Mouse (Mus musculus) embryo, embryonic 9.5 days (tissue): ENCODE data around the gene Stra6l.

Experiments
- DNase-seq: peaks from one replicate; pipeline ENCODE4 v3.0.0-alpha.2; 2017; ENCODE audit errors: extremely low spot score

Gene Stra6l

DNA sequence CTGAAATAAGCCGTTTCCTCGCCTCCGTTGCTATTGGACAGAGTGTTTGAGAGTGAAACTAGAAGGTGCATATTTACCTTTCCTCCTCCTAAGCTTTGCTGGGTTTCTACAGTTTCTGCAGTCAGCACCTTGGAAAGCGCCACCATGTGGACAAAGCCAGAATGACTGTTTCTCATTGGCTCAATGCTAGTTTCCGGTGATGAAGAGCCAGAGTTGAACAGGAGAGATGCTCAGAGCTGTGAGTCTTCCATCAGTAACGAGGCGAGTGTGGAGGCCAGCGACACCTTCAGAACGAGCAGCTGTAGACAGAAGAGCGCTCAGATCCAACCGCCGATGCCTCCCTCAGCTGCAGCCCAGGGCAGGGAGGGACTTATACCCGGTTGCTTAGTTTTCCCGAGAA lies 4.1 kb upstream of the Stra6l start:
- DNase-seq = peak; percentile 46

DNA sequence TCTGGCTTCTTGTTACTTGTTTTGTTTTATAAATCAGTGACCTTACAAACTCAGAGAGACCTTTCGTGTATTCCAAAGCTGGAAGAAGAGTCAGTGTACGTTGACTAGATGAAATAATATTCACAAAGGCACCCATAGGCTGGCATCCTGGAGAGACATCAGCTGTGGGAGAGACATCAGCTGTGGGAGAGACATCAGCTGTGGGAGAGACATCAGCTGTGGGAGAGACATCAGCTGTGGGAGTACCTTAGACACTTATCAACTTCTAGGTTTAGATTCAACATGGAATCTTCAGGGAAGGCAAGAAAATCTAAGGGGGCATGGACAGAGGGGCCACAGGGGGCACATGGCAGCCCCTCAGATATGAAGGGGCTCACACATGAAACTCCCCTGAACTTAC lies 2.2 kb upstream of the Stra6l start:
- DNase-seq = no peak

DNA sequence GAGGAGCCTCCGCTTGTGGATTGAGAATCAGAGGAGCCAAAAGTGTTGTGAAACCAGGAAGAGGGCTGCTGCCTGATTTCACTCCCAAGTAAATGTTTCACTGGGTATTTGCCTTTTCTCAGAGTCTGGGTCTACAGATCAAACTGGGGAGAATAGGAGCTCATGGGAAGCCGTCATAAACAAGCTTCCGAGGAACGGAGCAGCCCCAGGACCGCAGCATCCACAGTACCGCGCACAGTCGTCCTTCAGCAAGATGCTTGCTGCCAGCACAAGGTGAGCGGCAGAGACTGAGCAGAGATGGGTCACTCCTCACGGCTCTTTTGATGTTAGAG lies 327 bp downstream of the Stra6l start:
- DNase-seq = no peak

DNA sequence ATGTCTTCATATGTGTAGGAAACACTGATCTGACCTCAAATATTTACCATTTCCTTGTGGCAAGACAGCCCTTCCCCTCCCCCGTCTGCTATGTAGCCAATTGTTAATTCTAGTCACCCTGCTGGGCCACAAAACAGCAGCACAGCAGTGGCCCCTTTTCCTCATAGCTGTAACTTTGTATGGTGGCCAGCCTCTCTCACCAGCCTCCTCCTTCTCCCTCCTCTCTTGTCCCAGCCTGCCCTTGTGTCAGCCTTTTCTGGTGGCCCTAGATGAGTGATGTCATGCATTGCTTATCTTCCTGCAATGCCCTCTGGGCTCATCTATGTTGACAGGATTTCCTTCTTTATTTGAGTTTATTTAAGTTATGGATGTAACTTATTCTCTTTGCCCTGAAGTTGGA lies 955 bp downstream of the Stra6l start:
- no peak for DNase-seq

DNA sequence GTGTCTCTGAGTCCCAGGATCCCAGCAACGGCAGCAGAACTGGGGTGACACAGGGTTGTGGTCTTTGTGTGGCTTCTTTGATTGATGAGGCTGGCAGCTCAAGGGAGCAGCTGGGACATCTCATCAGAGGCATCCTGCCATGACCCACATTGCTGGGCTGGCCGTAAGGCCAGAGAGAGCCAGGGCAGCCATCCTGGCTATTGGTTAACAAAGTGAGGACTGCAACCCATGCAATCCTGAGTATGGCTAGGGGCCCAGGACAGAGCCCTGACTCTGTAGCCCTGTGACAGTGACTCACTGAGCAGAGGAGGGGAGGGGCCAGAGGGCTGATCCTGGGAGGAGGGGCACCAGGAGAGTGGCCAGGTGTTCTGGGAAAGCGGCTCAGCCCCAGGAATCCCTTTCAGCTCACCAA lies 3.2 kb downstream of the Stra6l start:
- DNase-seq = peak; percentile 33

DNA sequence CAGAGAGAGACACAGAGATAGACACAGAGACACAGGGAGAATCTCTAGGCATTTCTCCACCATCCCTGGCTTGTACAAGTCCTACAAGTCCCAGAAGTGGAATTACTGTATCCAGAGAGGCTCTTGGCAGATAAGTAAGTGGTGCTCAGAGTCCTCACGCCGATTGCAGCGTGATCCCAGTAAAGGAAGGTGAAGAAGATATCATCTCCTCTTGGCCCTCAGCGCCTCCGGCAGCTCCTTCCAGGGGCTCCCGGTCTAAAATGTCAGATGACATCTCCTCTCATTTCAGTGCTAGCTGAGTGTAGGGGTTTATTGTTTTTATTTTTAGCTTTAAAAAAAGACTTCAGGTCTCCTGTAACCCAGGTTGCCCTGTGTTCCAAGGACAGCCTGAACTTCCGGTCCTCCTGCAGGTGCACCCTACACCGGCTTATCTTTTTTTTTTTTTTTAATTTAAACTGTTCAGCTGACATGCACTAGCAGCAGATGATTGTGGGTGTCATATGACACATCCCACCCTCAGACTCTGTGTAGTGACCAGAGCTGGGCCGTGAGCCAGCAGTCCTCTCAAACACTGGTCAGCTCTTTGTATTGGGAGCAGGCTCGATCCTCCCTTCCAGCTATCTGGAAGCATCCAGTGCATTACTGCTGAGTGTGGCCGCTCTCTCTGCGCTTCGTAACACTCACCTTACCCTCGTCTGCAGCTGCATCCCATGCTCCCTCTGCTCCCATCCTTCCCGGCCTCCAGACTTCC lies 5.2 kb downstream of the Stra6l start:
- no peak for DNase-seq

DNA sequence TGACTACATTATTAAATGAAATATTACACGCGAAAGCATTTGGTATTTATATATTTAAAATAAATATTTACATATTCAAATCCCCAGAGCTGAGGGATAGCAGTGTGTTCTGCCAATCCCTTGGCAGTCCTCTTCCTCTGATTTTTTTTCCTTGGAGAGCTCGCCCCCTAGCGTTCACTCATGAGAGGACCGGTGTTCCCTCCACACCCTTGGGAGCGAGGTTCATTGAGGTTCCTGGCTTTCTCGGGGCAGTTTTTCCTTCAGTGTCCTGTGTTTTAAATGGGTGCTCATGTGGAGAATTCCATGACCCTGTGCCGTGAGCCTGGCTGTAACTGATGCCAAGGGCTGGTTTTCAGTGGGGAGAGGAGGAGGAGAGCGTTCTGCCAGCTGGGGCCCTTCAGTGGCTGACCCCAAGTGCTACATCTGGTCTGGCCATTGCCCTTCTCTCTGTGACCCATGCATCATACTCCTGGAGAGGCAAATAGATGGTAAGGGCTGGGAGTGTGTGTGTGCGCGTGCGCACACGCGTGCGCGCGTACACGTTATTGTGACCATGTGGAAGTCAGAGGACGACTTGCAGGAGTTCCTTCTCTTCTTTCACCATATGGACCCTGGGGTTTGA lies 7.5 kb downstream of the Stra6l start:
- DNase-seq = peak; percentile 75

DNA sequence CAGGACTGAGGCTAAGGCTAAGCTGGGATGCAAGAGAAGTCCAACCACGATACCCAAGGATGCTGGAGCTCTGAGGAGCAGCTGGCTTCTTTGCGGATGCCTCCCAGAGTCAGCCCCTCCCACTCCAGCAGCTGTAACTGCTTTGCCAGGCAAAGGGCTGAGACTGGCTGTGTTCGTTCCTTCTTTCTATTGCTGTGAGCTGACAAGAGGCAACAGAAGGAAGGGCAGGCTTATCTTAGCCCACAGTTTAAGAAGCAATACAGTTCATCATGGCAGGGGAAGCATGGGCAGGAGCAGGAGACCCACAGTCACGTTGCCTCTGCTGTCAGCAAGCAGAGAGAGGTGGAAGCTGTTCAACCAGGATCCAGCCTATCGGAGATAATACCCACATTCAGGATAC lies 12.7 kb downstream of the Stra6l start:
- DNase-seq = no peak

DNA sequence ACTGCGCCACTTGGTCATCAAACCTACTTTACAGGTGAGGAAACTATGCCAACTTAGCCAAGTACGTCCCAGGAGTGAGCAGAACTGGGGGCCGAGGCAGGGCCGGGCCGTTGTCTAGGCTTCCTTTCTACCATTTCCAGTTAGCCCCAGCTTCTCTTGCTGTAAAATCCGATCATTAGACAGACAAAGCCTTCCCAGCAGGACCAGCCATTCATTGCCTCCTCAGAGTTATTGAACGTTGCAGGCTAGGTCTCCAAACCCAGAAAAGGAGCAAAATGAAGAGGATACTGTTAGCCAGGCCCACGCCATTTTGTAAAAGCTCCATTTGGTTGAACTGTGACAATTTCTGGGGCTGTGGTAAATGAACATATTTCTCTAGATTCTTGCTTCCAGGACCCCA lies 19.0 kb downstream of the Stra6l start:
- no peak for DNase-seq

DNA sequence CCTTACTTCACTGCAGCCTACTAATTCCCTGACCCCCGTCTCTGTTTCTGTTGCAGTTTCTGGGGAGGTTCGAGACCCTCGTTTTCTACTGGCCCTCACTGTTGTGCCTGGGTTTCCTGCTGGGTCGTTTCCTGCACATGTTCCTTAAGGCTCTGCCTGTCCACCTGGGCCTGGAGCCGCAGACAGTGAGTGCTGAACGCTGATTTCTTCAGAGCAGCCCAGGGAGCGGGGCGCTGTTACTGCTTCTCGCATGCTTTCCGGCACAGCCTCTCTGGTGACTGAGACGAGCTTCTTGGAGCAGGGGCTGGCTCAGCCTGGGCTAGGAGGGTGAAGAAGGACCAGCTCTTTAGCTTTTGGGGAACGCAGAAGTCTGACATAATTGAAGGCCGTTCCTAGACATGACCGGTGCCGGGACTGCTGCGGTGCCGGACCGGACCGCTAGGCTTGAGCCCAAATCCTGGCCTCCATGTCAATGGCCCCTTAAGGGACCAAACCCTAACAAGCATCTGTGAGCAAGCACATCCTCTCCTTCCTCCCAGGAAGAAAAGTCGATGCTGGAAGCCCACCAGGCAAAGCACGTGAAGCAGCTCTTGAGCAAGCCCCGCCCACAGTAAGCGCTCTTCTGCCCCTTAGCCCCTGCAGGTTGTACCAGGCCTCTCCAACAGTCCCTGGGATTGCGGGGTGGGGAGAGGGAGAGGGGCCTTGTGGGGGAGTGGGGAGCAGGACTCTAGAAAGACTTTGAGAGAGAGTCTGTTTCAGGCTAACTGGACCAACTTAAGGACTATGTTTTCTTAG lies 20.8 kb downstream of the Stra6l start:
- DNase-seq = peak; percentile 28

DNA sequence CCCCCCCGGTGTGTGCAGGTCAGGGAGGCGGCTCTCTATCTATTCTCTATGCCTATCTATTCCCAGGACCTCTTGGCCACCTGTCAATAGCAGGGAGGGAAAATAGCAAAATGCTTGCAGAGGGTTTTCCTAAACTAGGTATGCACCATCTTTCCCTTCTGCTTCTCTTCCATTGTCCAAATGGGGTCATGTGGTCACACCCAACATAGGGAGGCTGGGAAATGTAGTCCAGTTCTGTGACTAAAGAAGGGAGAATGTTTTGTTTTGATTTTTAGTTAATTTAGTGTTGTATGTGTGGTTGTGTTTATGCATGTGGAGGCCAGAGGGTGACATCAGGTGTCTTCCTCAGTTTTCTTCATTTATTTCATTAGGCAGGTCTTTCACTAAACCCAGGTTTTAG lies 23.7 kb downstream of the Stra6l start:
- no peak for DNase-seq

DNA sequence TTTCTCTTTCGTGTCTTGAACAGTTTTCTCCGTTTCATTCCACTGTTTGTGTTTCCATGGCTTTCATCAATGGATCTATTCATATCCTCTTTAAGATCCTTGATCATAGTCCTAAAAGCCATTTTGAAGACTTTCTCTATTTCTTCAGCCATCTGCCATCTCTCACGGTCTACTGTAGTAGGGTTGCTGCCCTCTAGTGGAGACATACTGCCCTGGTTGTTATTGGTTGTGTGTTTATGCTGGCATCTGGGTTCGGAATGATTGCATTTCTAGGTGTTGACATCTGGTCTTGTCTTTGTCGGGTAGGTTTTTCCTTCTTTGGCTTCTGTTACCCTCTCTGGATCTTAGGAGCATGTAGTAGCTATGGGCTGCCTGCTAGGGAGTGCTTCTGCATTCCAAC lies 30.5 kb downstream of the Stra6l start:
- DNase-seq = peak; percentile 45

DNA sequence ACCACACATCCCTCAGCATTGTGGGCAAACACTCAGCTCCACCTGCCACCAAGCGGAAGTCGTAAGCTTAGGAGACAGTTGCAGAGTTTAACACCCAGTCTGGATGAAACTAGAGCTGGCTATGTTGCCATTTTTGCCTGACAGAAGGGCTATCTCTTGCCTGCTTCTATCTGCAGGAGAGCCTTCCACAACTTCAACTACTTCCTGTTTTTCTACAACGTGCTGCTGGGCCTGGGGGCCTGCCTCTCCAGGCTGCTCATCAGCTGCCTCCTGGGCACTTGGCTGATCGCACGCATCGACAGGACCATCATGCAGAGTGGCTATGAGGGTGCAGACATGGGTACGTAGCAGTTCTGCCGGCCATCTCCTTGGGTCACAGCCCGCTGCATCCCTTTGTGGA lies 34.1 kb downstream of the Stra6l start:
- DNase-seq = no peak

DNA sequence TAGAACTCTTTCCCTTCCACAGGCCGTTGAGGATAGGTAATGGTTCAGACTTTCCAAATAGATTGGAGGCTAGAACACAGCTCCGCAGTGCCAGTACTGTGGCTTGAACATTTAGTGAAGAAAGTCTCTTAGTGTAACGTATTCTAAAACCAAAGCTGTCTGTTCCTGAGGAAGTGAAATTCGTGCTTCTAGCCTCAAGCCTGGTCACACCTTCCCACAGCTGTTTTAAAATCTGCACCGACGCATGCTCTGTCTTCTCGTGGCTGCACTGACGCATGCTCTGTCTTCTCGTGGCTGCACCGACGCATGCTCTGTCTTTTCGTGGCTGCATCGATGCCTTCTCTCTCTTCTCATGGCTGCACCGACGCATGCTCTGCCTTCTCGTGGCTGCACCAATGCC lies 34.8 kb downstream of the Stra6l start:
- no peak for DNase-seq

DNA sequence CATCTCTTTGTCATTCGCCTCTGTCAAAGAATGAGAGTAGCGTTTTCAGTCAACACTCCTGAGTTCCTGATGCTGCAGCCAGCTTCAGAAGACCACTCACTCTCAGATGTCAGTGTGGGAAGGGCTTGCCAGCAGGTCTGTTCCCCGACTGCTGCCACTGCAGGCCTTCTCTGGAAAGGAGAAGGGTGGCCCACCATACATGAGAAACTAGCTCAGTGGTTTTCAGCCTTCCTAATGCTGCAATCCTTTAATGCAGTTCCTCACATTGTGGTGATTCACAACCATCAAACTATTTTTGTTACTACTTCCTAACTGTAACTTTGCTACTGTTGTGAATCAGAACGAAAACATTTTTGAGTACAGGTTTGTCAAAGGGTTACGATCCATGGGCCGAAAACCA lies 41.0 kb downstream of the Stra6l start:
- no peak for DNase-seq

DNA sequence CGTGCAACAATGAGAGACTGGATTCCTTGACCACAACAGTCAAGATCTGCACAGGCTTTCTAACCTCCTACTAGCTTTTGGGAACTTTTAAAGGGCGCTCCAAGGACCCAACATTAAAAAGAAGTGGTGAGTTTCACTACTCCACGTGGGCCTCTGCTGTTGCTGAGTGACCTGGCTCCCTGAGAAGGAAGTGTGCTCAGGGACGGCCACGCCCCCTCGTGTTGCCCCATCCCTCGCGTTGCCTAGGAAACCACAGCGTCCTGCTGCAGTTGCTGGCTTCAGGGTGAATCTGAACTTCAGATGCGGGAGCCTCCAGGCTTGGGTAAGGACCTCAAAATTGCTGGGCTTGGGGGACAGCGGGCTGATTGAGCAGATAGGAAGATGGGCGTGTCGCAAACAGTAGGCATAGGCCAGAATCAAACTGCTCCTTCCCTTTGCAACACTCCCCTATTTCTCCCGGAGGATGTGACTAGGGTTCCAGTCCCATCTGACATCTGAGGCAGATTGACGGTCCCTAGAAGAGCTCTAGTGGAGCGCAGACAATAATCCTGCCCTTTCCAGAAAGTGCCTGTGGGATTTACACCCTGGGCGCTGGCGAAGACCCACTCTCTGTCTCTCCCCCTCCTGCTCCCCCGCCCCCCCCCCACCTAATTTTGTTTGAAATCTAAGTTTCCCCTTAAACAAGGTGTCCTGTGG lies 41.8 kb downstream of the Stra6l start, which contains the start of gene Ccdc180:
Ccdc180 (plus strand) TSS at position 238 of the 696 bp plus-strand sequence.
- peak; percentile 76 for DNase-seq

DNA sequence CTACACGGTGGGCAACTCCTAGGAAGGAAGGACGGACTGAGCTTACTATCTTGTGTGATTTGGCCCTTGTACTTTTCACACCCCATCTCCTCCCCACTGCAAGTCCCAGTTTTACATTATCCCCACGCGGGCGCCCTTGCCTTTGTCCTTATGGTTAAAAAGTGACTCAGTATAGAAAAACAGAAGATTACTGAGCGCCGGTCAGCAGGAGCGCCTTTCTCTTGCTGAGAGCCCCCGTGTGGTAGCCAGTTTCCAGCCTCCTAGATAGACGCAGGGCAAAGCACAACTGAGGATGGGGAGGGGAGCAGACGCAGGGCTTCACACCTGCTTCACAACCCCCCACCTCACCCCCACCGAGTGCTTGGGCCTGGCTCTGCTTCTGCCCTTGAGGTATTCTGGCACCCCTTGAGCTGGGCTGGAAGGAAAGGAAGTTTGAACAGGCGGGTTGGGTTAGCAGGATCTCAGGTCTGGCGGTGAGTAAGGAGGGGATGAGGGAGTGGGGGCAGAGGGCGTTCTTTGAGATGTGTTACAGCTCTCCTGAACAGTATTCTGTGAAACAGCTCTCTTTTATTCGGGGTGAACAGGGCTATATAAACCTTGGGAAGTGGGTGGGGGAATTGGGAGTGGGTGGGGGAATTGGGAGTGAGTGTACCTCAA lies 48.1 kb downstream of the Stra6l start:
- DNase-seq = no peak

DNA sequence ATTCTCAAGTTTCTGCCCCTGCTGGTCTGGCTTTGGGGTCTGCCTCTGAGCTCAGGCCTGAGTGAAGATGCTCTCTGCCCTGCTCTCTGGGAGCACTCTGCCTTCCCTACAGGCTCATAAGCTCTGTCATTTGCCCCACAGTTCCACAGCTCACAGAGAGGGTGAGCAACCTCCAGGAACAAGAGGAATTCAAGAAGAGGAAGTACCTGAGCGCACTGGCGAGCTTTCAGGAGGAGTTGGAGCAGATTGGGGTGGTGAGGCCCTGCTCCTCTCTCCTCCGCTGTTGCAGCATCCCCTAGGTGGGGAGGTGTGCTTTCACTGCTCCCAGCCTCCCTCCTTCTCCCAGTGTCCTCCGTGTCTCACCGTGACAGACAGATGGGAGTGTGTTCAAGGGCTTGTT lies 49.9 kb downstream of the Stra6l start:
- DNase-seq = no peak

DNA sequence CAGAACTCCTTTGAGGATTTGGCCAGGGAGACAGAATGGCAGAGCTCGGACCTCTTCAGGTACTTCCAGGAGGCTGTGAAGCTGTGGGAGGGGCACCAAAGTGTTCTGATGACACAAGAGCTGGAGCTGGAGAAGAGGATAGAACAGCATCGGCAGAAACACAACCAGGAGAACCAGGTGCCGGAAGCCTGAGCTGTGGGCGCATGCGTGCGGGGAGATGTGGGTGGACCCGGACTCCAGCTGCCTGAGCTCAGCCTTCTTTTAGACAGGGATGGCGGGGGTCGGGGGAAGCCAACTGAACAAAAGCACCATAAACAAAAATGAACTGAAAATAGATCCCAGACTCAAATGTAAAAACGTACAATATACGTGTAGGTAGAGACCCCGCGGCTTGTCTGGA lies 60.8 kb downstream of the Stra6l start:
- DNase-seq = no peak

DNA sequence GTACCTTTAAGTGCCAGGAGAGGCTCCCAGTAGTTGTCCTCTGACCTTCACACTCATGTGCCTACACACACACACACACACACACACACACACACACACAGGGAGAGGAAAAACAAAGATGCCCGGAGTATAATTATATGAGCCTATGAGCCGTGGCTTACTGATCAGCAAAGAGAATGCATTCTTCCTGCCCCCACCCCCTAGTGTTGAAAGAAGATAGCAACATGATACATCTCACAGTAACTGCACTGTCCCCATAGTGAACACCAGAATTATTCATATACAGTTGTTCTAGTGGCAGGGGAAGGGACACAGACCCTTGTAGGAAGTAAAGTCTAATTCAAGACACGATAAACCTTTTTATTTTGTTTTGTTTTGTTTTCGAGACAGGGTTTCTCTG lies 61.5 kb downstream of the Stra6l start:
- no peak for DNase-seq

DNA sequence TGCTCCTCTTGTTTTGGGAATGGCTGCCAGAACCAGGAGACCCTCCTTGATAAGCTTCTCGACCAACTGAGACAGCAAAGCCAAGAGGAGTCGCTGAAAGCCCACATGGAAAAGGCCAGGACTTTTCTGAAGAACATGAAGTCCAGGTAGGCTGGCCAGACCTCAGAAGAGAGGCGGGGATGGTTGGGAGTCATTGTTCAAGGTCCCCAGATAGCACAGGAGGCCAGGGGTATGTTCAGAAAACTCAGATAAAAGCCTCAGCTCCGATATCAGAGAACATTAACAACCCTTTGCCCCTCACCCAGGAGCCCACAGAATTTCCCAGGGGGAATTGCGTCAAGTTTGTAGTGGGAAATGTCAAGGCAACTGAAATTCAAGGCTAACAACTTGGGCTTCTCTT lies 62.8 kb downstream of the Stra6l start:
- DNase-seq = no peak

DNA sequence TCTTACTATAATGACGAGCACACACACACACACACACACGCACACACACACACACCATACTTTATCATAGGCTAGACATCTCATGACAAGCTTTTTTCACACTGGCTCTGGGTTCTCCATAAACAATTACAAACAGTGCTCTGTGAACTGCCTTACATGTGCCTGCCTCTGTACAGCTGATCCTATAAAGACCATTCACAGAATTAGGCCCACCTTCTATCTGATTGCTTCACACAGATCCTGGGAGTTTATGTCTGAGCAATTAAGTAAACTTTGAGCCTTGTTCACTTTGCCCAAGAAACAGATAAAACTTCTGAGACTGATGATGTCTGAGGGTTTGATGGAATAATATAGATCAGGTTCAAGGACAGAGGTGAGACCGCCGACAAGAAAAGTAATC lies 63.4 kb downstream of the Stra6l start:
- no peak for DNase-seq
